Mouse (Mus musculus): ENCODE data around the gene Capn10. TPM values are rescaled to one million over a fixed set of nuclear protein-coding genes. Genes with fewer than 3 reads are reported as not detected.

Gene Capn10
- total and polyA plus RNA-seq, 3 experiments = 30.7 to 43.3 TPM; not detected in 1

- TF ChIP-seq USF2 (IDR thresholded peaks at IDR 0.05; ENCODE audit: borderline replicate concordance in 1 of 2, insufficient read depth in 1 of 2, low read depth in 1 of 2, low read length in 2 of 2) (no peak), POLR2AphosphoS5 (IDR thresholded peaks at IDR 0.05; ENCODE audit: borderline replicate concordance, low read depth, low read length) (no peak), CTCF (IDR thresholded peaks at IDR 0.05 in 2 of 3, conservative IDR thresholded peaks at IDR 0.05 in 1 of 3; ENCODE audit: control insufficient read depth in 1 of 3, insufficient read depth in 1 of 3, low read depth in 2 of 3, low read length in 3 of 3, poor library complexity in 1 of 3, severe bottlenecking in 1 of 3) (no peak), MYC (IDR thresholded peaks at IDR 0.05; ENCODE audit: low read depth, low read length) (no peak), RAD21 (IDR thresholded peaks at IDR 0.05; ENCODE audit: low read depth, low read length) (no peak), MAX (IDR thresholded peaks at IDR 0.05; ENCODE audit: low read length) (no peak), ETS1 (IDR thresholded peaks at IDR 0.05; ENCODE audit: low read depth, low read length) (no peak), BHLHE40 (IDR thresholded peaks at IDR 0.05; ENCODE audit: borderline replicate concordance, low read depth, low read length) (no peak), USF1 (IDR thresholded peaks at IDR 0.05; ENCODE audit: low read depth, low read length) (no peak), RCOR1 (IDR thresholded peaks at IDR 0.05; ENCODE audit: low read depth, low read length) (no peak), TCF12 (IDR thresholded peaks at IDR 0.05; ENCODE audit: low read depth, low read length) (no peak), ZKSCAN1 (IDR thresholded peaks at IDR 0.05; ENCODE audit: low read depth, low read length) (no peak), POLR2AphosphoS2 (IDR thresholded peaks at IDR 0.05; ENCODE audit: low read length) (no peak), NELFE (IDR thresholded peaks at IDR 0.05; ENCODE audit: low read depth, low read length) (no peak)
- Histone ChIP-seq H3K4me1 (ENCODE audit: control insufficient read depth in 1 of 2, insufficient read depth in 2 of 2, low read length in 2 of 2) (no peaks in the 10 kb centered on the region), H3K36me3 (ENCODE audit: control insufficient read depth in 1 of 2, insufficient read depth in 2 of 2, low read length in 2 of 2) (no peaks in the 10 kb centered on the region), H3K27ac (ENCODE audit: control insufficient read depth, low read depth, low read length) (no peak overlapping the region), H3K4me3 (ENCODE audit: control insufficient read depth in 1 of 2, insufficient read depth in 1 of 2, low read depth in 2 of 2, low read length in 2 of 2) (no peak overlapping the region), H3K9me3 (replicated peaks; ENCODE audit: insufficient read depth, low read length) (no peaks in the 10 kb centered on the region), H3K79me2 (ENCODE audit: control insufficient read depth, insufficient read depth, low read length, poor library complexity) (no peaks in the 10 kb centered on the region), H3K9ac (ENCODE audit: control insufficient read depth, low read depth, low read length, poor library complexity, severe bottlenecking) (no peak overlapping the region), H3K27me3 (ENCODE audit: control insufficient read depth in 1 of 2, insufficient read depth in 2 of 2, low read length in 2 of 2) (peaks cover 0 to 1% of the 10 kb centered on the region in 2 experiments; a peak in 1 of 4 replicates)
- no peak for DNase-seq (ENCODE audit: low read depth, low spot score)
Observed at GRCm38 (mm10) chr1:92978645-92979044, 44.5 kb downstream of the Capn10 start.

DNA sequence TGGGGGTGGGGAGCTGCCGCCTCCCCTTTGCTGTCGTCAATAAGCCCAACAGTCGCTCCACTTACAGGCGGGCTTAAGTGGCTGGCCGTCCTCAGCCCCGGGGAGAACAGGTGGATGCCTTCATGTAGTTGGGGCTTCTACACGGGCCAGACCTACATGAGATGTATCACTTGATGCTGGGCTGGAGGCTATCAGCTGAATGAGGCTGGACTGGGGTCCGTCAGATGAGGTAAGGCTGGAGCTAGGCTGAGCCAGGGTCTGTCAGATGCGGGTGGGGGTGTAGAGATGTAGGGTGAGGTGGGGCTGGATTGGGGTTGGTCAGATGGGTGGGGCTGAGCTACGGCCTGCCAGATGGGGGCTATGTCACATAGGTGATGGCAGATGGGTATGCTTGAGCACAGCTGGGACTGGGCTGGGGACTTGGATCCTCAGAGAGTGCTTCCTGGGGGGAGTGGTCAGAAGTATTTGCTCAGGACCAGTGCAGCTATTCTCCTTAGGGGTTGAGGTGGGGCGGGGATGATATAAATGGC lies 45.0 kb downstream of the Capn10 start:
- H3K27me3 ChIP-seq (ENCODE audit: control insufficient read depth in 1 of 2, insufficient read depth in 2 of 2, low read length in 2 of 2) = peaks cover 0 to 1% of the 10 kb centered on the region in 2 experiments; a peak in 1 of 4 replicates
- no peak overlapping the region for H3K9ac ChIP-seq (ENCODE audit: control insufficient read depth, low read depth, low read length, poor library complexity, severe bottlenecking)
- H3K79me2 ChIP-seq (ENCODE audit: control insufficient read depth, insufficient read depth, low read length, poor library complexity) = no peaks in the 10 kb centered on the region
- no peak overlapping the region for H3K4me3 ChIP-seq (ENCODE audit: control insufficient read depth in 1 of 2, insufficient read depth in 1 of 2, low read depth in 2 of 2, low read length in 2 of 2)
- DNase-seq (ENCODE audit: low read depth, low spot score) = no peak
- H3K9me3 ChIP-seq (replicated peaks; ENCODE audit: insufficient read depth, low read length) = no peaks in the 10 kb centered on the region
- no peak for TF ChIP-seq MAX (IDR thresholded peaks at IDR 0.05; ENCODE audit: low read length)
- TF ChIP-seq MYB (IDR thresholded peaks at IDR 0.05; ENCODE audit: low read depth, low read length) = no peak
- TF ChIP-seq MXI1 (IDR thresholded peaks at IDR 0.05; ENCODE audit: low read depth, low read length) = no peak
- TF ChIP-seq POLR2A (IDR thresholded peaks at IDR 0.05; ENCODE audit: control insufficient read depth in 1 of 2, insufficient read depth in 1 of 2, low read depth in 1 of 2, low read length in 2 of 2, poor library complexity in 1 of 2) = no peak
- TF ChIP-seq TBP (IDR thresholded peaks at IDR 0.05; ENCODE audit: low read depth, low read length) = no peak
- no peak overlapping the region for H3K27ac ChIP-seq (ENCODE audit: control insufficient read depth, low read depth, low read length)
- H3K4me1 ChIP-seq (ENCODE audit: control insufficient read depth in 1 of 2, insufficient read depth in 2 of 2, low read length in 2 of 2) = no peaks in the 10 kb centered on the region
- no peaks in the 10 kb centered on the region for H3K36me3 ChIP-seq (ENCODE audit: control insufficient read depth in 1 of 2, insufficient read depth in 2 of 2, low read length in 2 of 2)

Data from MEL (cell line).